Mouse (Mus musculus) myocyte (in vitro differentiated cells): ENCODE measurements around the gene P2ry4.

Experiments
- E2F4 ChIP-seq: IDR thresholded peaks from one replicate; pipeline ENCODE4 v1.6.1; 2011; ENCODE audit warnings: mild to moderate bottlenecking, control low read depth, moderate library complexity; ENCODE audit not compliant: insufficient read depth
- MAX ChIP-seq: IDR thresholded peaks from one replicate; pipeline ENCODE4 v1.6.1; 2011; ENCODE audit warnings: low read depth, mild to moderate bottlenecking, control low read depth
- POLR2A ChIP-seq: IDR thresholded peaks from one replicate; pipeline ENCODE4 v1.6.1; 2011; ENCODE audit warnings: low read depth, mild to moderate bottlenecking, control low read depth, moderate library complexity; ENCODE audit not compliant: insufficient read length
- POLR2AphosphoS2 ChIP-seq: IDR thresholded peaks from one replicate; pipeline ENCODE4 v1.6.1; 2011; ENCODE audit warnings: low read depth, control low read depth; ENCODE audit not compliant: insufficient read length
- TCF12 ChIP-seq: IDR thresholded peaks from one replicate; pipeline ENCODE4 v1.6.1; 2011; ENCODE audit warnings: mild to moderate bottlenecking, control low read depth; ENCODE audit not compliant: poor library complexity, insufficient read depth, severe bottlenecking
- USF1 ChIP-seq: IDR thresholded peaks from one replicate; pipeline ENCODE4 v1.6.1; 2011; ENCODE audit warnings: low read depth, mild to moderate bottlenecking, control low read depth, moderate library complexity

DNA sequence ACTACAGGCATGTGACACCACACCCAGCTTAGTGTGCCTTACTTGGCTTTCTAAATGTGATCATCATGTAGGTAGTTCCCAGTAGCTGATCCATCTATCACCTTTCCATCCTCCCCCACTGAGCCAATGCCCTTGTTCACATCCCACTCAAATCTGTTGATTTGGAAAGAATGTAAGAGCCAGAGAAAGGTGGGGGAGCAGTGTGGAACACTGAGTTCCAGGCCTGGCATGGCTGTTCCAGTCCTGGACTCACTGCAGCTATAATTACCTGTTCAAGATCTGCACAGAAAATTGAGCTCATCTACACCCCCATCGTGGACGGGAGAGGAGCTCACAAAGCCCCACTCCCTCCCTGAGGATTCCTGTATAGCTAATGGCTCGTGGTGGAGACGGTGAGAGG is 5.1 kb upstream of the P2ry4 start:
- TF ChIP-seq USF1 (no peak), POLR2A (no peak), MAX (no peak), TCF12 (no peak), E2F4 (no peak), POLR2AphosphoS2 (no peak)
